Mouse (Mus musculus) R1 (cell line): Measurements from ENCODE around the gene Hic1.

Experiments used
- DNase-seq: peaks from one replicate; pipeline ENCODE4 v3.0.0-alpha.2; 2018; ENCODE audit warnings: low read depth, low spot score

Hic1 gene

DNA sequence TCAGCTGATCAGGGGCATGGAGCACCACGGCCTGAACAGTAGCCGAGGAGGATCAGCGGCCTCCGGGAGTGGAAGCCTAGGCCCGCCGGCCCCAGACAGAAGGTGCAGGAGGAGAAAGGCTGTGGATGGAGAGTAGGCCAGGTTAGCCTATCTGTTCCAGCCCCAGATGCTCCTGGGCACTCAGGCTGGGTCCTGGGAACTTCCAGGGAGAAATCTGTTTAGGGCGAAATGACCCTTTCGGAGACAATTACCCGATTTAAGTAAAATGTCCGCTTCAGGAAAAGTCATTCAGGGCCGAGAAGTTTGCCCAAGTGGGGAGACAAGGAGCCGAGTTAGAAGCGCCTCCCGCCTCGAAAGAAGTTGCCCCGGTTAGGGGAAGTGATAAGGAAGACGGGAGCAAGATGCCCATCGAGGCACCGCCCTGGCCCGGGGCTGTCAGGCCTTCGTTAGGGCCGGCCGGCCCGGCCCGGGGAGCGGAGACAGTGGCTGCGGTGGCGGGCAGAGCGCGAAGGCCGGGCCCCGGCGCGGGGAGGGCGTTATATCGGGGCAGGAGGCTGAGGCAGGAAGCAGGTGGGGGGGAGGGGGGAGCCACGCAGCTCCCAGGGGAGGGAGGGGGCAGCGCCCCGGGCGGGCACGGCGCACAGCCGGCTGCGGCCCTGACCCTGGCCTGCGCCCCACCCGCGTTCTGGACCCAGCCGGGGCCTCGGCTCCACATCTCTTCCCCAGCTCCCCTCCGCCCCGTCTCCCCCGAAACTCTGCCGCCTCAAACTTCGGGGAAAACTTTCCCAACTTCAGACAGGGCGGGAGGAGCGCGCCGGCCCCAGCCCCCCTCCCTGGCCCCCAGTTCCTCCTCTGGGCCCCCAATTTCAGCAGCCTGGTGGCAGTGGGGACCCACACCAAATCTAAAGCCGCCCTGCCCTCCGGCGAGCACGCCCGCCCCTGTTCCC lies 1.4 kb downstream of the Hic1 start:
- DNase-seq = peak; percentile 27

DNA sequence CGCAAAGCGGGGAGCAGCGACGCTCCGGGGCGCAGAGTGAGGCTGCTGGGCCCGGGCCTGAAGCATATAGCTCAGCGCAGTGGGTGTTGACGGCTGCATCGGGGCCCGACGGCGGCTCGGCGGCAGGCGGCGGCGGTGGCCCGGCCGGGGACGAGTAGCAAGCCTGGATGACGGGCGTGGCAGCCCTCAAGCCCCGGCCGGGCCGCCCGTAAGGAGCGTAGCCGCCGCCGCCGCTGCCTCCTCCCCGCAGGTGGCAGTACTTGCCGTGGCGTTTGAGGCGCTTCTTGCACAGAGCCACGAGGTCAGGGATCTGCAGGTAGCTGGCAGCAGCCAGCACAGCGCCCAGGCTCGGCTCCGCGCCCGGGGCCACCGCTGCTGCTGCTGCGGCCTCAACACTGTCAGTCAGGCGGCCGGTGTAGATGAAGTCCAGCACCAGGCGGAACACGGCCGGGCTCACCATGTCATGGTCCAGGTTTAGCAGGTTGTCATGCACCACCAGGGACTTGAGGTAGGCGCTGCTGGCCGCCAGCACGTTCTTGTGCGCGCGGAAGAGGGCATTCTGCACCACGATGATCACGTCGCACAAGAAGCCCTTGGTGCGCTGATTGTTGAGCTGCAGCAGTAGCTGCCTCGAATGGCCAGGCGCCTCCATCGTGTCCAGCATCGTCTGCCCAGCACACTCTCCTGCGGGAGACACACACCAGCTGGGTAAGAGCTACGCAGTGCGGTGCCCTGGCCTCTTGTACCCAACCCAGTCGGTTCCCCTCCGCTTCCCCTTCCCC lies 2.3 kb downstream of the Hic1 start:
- DNase-seq = peak; percentile 45

DNA sequence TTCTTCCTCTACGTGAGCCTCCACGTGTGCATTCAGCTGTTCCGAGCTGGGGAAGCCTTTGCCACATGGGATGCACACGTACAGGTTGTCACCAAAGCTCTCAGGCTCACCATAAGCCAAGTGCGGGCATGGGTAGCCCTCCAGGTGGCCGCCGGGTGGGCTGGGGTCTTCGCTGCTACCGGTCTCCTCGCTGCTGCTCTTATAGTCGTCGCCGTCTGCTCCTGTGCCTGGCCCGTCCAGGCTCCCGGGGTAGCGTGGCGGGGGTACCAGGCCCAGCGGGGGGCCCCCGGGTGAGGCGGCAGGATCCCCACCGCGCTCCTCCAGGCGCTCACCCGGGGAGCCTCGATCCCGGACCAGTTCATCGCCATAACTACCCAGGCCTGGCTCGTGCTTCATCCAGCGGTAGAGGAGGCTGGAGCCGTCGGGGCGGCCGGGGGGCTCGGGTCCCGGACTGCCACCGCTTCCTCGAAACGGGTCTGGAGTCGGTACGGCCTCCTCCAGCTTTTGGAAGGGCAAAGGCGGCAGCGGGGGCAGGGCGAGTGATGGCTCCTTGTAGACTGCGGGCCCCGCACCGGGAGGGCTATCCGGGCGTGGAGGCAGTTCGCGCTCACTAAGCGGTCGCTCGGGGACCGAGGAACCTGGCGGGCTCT lies 3.0 kb downstream of the Hic1 start:
- no peak for DNase-seq

DNA sequence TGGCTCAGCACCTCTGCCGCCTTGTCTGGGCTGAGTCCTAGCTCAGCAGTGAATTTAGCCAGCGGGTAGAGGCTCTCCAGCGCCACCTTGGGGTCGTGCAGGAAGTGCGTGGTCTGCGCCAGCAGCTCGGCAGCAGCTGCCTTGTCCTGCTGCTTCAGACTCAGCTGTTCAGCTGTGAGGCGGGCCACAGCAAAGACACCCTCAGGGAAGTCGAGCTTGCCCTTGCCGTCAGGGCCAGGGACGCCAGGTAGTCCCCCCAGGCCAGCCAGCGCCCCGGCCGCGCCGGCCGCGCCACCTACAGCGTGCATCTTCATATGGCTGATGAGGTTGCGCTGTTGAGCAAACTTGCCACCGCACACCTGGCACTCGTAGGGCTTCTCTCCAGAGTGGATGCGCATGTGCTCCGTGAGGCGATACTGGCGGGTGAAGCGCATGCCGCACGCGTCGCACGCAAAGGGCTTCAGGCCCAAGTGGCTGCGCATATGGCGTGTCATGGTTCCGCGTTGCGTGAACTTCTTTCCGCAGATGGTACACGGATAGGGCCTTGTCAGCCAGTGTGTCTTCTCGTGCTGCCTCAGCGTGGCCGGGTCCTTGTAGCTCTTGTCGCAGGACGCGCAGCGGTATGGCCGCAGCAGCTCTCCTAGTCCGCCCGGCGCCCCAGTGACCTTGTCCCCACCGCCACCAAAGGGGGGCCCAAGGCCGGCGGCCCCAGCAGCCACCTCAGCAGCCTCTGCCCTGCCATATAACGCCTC lies 3.7 kb downstream of the Hic1 start:
- peak; percentile 80 for DNase-seq

DNA sequence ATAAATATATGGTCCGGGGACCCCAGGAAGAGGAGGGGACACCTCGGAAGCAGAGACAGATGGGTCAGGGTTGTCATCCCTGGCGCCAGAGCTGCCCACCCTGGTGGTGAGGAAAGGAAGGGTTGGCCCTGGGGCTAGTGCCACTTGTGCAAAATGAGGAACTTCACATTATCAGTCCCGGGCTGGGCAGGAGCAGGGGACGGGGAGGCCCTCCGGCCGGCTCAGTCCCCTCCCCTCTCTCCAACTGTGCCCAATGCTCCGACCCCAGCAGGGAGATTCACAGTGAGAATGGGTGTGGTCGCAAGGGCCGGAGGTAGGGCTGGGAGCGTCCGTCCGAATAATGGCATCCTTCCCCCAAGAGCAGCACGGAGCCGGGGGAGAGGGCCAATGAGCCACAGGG lies 4.6 kb downstream of the Hic1 start:
- peak; percentile 52 for DNase-seq

DNA sequence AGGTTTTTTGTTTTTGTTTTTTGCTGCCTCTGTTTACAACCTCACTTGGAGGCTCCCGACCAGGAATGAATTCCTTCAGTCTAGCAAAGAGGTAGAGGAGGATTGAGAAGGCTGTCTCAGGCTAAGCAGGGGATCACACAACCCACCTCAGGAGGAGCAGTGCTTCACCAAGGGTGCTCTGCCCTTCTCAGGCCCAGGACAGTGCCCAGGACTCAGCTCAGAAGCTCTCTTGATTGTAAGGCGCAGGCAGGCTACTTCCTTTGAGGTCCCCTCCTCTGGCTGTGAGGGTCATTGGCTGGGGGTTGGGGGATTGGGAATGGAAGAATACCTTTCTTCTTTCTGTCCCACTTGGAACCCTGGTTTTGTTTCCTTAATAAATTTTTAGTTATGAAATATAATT lies 5.3 kb downstream of the Hic1 start:
- no peak for DNase-seq

DNA sequence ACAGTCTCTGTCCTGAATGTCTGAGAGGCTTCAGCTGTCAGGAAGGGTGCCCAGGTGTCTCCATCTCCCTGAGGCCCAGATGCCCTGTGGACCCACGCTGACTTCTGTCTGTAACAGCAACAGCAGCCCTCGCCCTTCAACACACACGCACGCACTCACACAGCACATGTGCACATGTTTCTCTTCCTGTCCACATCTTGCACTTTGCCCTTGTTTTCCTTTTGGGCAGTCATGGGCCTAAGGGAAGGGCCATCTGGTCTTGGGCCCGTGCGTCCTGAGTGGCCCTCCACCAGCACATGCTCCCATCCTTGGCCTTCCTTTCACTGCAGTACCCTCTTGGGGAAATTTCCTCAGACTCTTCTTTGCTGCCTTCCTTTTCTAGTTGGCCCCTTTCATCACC lies 5.9 kb downstream of the Hic1 start:
- no peak for DNase-seq

DNA sequence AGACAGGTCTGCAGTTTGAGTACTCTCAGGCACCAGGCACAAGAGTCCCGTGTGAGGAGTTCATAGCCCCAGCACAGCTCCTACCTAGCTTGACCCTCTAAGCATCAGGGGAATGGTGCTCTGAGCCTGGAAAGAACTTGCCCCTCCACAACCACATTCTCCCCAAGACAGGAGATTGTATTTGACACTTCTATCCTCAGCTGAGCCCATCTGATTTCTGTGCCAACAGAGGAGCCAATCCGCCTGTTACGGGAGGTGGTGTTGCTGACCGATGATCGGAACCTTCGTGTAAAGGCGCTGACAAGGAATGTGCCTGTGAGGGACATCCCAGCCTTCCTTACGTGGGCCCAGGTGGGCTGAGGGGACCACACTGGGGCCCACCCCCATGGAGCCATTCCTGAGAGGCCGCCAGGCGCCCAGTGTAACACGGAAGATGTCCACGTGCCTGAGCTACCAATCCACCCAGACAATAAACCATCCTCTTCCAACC lies 6.7 kb downstream of the Hic1 start:
- DNase-seq = no peak

DNA sequence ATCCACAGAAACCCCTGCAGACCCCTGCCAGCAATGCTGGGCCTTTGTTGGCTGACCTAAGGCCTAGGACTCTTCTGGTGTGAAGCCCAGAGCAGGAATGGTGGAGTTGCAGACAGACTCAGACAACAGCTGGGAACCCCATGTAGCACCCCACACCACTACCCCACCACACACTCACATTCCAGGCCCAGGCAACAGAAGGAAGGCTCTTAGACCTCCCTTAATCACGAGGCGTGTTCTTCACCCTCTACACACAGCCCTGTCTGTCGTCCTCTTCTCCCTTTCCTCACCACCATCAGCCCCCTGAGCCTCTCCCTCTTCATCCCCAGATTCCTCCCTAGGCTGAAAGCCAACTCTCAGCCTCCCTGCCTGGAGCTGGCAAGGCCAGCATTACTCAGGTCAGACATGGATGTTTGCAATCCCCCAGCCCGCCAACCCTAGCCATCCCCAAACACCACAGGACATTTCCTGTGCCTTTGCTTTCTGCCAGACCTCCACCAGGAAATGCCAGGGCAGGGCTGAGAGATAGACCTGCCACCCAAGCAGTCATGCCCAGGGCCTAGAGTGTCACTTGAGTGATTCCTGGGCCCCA lies 7.8 kb downstream of the Hic1 start:
- DNase-seq = no peak

DNA sequence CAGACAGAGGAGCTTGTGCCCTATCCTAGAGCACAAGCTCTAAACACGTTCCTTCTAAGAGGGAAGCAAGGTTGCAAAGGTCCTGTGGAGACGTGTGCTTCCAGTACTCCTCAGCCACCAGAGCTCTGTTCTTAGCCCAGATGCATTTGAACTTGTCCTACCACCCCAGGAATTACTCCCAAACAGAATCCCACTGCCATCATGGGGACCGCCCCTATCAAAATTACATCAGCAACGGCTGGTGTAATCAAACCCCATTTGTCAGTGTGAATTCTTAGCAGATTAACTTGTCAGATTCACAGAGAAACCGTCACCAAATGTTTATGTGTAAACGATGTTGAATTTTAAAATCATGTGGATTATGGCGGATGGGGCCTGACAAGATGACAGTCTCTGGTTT lies 8.4 kb downstream of the Hic1 start:
- no peak for DNase-seq

DNA sequence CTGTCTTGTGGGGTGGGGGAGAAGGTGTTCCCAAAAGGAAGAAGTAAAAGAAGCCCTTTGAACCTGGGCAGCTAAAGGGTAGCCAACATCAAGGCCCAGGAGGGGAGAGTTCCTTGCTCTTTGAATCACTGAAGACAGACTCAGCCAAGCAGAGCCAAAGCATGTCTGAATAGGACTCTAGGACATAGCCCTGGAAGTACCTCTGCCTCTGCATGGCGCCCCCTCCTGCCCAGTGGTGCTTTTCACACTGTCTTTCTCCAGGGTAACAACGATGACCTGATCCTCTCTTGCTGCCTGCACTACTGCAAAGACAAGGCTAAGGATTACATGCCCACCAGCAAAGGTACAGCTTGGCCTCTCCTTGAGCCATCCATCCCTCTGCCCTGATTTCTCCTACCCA lies 9.8 kb downstream of the Hic1 start:
- peak; percentile 43 for DNase-seq

DNA sequence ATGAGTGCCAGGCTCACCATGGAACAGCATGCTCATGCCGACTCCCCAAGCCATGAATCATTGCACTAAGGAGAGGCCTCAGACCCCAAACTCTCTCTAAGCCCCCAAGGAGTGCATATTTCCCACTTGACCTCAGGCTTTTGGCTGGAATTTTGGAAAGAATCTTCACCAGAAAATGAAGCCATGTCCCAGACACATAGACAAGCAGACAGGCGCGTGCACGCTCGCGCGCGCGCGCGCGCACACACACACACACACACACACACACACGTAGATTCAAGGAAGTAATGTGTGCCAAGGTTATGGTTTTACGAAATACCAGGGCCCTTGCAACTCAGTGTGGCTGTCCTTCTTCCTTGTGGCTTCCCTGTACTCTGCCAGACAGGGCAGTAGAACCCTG lies 10.9 kb downstream of the Hic1 start:
- no peak for DNase-seq

DNA sequence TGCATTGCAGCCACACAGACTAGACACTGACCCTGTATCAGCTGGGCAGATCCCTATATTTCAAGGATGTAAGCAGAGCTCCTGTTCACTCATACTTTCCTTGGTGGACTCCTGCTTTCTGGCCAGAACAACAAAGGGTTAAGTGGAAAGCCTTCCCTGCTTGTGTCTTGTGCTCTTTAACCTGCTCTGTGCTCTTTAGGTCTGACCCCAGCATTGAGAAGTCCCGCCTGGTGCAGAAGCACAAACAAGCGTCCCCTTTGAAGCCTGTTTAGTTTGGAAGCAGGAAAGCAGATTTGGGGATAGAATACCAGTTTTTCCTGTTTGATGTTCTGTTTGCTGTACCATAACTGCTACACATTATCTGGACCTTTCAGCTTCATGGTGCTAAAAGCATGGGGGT lies 11.4 kb downstream of the Hic1 start:
- no peak for DNase-seq

DNA sequence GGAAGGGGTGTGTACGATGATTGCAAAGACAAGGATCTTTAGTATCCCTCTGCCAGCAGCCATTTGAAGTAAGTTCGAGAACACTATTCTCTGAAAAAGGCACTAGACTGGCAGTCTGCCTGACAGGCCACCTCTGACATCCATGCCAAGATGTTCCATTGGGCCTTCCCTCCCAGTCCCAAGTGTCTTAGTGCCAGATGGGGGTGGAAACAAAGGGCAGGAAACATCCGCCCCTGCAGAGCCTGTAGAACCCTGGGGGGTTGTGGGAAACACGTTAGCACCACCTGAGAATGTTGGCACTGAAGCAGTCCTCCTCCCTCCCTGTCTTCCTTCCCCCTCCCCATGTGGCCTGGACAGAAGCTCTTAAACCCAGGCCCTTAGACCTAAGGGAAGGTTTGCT lies 12.3 kb downstream of the Hic1 start:
- DNase-seq = no peak

DNA sequence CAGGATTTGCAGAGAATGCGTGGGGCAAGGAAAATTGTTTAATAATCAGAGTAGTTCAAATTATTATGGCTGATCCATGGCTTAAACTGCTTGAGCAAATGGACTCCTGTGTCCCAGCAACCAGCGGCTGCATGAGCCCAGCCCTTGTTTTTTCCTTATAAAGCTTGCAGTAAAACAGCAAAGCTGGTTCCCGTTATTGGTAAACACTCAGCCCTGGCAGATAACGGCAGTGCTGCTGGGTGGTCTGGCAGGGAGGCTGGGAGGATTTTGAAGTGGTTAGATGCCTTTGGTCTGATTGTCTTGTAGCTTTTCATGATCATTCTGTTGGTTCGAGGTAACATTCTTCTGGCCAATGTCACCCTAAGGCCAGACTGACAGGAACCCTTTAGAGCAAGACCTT lies 12.9 kb downstream of the Hic1 start:
- DNase-seq = no peak

DNA sequence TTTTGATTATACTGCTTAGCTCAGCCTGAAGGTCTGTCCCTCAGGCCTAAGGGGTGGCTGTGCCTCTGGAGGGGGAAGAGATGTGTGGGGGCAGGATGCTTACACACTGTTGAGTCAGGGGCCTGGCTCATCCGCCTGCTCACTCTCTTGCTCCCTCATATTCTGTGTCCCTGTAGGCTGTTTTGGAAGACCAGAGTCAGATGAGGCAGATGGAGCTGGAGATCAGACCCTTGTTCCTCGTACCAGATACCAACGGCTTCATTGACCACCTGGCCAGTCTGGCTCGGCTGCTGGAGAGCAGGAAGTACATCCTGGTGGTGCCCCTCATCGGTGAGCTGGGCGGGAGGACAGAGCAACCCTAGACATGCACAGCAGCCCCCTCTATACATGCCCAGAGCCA lies 13.3 kb downstream of the Hic1 start:
- DNase-seq = no peak

DNA sequence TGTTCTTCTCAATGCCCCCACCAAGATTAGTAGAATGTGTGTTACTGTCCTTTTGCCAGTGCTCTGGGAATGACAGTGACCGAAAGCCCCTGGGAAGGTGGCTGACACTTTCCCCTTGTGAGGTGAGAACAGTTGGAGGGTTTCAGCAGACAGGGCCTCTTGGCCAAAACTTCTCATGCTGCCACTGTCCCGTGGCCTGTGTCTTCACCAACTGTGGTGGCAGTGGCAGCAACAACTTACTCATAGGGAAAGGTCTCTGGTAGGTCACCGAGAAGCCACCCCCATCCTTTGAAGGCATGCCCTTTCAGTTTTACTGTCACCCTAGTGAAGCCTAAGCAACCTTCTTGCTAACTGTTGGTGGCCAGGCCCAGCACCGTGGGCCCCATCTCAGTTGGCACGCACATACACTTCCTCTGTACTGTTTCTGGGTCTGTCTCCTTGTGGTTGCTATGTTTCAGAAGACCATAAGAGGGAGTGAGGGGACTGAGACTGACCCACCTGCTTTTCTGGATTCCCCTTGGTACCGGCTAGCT lies 15.2 kb downstream of the Hic1 start:
- DNase-seq = no peak

DNA sequence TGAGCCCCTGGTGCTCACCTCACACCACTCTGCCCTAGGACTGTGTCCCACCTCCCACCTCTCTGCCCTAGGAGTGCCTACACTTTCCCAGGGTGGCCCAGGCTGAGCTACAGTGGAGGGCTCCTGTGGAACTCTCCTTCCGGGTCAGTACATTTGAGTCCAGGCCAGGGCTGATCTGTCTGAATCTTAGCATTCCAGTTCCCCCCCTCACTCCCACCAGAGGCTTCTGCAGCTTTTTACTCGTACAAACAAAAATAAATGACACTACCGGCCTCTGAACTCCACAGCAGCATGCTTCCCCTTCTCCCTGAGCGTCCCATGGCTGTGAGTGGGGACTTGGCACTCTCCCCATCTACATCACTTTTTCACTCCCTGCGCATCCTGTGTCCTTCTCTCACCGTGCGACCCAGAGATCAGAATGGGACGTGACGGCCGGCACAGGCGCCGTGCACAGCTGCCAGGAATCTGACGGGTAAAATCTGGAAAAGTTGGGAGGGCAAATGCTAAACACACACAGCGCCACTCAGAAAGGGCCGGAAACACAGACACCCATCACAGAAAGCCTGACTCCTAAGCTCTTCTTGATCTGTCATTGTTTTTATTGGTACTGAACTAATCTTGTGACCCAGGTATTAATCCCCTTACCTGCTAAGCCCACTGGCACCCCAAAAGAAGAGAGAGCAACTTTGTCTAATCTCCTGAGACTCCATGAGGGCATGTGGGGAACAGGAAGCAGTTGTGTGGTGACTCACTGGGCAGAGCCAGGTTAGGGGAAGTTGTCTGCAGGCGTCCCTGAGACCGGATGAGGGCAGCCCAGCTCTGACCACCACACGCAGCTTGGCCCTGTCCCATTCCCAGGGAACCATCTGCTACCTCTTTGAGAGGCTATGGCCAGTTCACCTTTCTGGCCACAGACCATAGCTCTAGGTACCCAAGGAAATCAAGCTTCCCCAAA lies 16.4 kb downstream of the Hic1 start:
- no peak for DNase-seq

DNA sequence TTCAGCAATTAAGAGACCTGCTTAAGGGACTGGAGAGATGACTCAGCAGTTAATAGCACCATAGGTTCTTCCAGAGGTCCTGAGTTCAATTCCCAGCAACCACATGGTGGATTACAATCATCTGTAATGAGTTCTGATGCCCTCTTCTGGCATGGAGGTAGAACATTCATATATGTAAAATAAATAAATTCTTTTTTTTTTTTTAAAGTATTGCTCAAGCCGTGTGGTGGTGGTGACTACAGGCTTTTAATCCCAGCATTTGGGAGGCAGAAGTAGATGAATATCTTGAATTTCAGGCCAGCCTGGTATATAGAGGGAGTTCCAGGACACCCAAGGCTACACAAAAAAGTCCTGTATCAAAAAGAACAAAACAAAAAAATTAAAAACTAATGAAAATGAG lies 19.0 kb downstream of the Hic1 start:
- no peak for DNase-seq
